Mouse (Mus musculus) hindbrain, postnatal 0 days (tissue): ENCODE results near the gene Asnsd1. TPM values are rescaled to one million over a fixed set of nuclear protein-coding genes. Genes with fewer than 3 reads are reported as not detected.
"Not testable (repeated sequence)": the region's sequence is repeated elsewhere in the genome, so short reads cannot be mapped to it uniquely, and the experiment has no call there.

Experiments used
- ATAC-seq: fragments of 200-750 bp; cut with Nextera tagmentation; 2 replicates; pipeline ENCODE4 v1.8.0; 2017; ENCODE audit warnings: mild to moderate bottlenecking, moderate TSS enrichment, moderate library complexity
- DNase-seq: peaks from one replicate; pipeline ENCODE4 v3.0.0-alpha.2; 2015; ENCODE audit warnings: low spot score
- H3K27ac ChIP-seq: fragments of 300-500 bp; sonication (generic); 2 replicates; pipeline ENCODE4 v1.5.1; 2014; ENCODE audit warnings: mild to moderate bottlenecking
- H3K27me3 ChIP-seq: fragments of 300-500 bp; sonication (generic); 2 replicates; pipeline ENCODE4 v1.6.1; 2014; ENCODE audit warnings: low read length, mixed read lengths; ENCODE audit not compliant: insufficient read depth
- H3K36me3 ChIP-seq: fragments of 300-500 bp; sonication (generic); 2 replicates; pipeline ENCODE4 v1.6.1; 2014; ENCODE audit warnings: low read length, mixed read lengths; ENCODE audit not compliant: insufficient read depth
- H3K4me1 ChIP-seq: fragments of 300-500 bp; sonication (generic); 2 replicates; pipeline ENCODE4 v1.6.1; 2014; ENCODE audit warnings: antibody characterized with exemption, low read length, mixed read lengths; ENCODE audit not compliant: insufficient read depth
- H3K4me2 ChIP-seq: fragments of 300-500 bp; sonication (generic); 2 replicates; pipeline ENCODE4 v1.6.1; 2014; ENCODE audit warnings: low read depth, mild to moderate bottlenecking, low read length, moderate library complexity, mixed read lengths
- H3K4me3 ChIP-seq: fragments of 300-500 bp; sonication (generic); 2 replicates; pipeline ENCODE4 v1.5.1; 2014; ENCODE audit warnings: low read length
- H3K9ac ChIP-seq: fragments of 300-500 bp; sonication (generic); replicated peaks from 2 replicates; pipeline ENCODE4 v1.6.1; 2014; ENCODE audit warnings: mild to moderate bottlenecking, low read length, moderate library complexity, mixed read lengths
- H3K9me3 ChIP-seq: fragments of 300-500 bp; sonication (generic); 2 replicates; pipeline ENCODE4 v1.6.1; 2016; ENCODE audit warnings: low read length, mixed read lengths
- CTCF ChIP-seq: IDR thresholded peaks from 2 replicates; pipeline ENCODE4 v1.5.1; 2016; ENCODE audit warnings: antibody characterized with exemption, control low read depth, low read depth
- WGBS: fragments of 180-500 bp; shearing (Covaris S2); extraction: QIAGEN DNeasy Blood & Tissue Kit; methylation state at CpG from one replicate; pipeline ENCODE4 v1.1.7; 2014; 5-methylcytosine and 5-hydroxymethylcytosine counted together
- polyA plus RNA-seq: library from polyadenylated mRNA; unstranded; fragments of >200 nt; fragmentation: Nextera tagmentation; extraction: Ambion mirVana; gene quantifications from 2 replicates; pipeline ENCODE4 v1.2.1, GENCODE M21; 2015
- total RNA-seq: library from RNA; depleted of rRNA; stranded (reverse); fragments of >200 nt; gene quantifications from 2 replicates; pipeline ENCODE4 v1.2.3, GENCODE M21; 2014; rRNA removed

Gene Asnsd1
- total RNA-seq (26.2 and 27.9 TPM in 2 replicates), polyA plus RNA-seq (47.6 and 50.3 TPM in 2 replicates)

- H3K27ac ChIP-seq: peak within 1 kb of the TSS; percentile 89
- peak within 1 kb of the TSS; percentile 60 for H3K4me2 ChIP-seq
- DNase-seq (peak; percentile 98), ATAC-seq (peak; percentile 100)
- H3K9me3 ChIP-seq: no peaks in the 10 kb centered on the region
- no peaks in the 10 kb centered on the region for H3K4me1 ChIP-seq
- peak; percentile 72 for TF ChIP-seq CTCF
- peak within 1 kb of the TSS; percentile 89 for H3K4me3 ChIP-seq
- H3K36me3 ChIP-seq: peaks cover 7% of the 10 kb centered on the region
- H3K9ac ChIP-seq: peak within 1 kb of the TSS; percentile 89
- no peaks in the 10 kb centered on the region for H3K27me3 ChIP-seq
- under 1% methylated on average over 44 of the region's 44 CpGs for WGBS
Measured at GRCm38 (mm10) chr1:53352327-53353261, at the start of gene Asnsd1, which contains the start of the genes Asdurf and Gm28551. Asnsd1 (minus strand) TSS chr1:53352752. Asdurf (minus strand) TSS chr1:53352619. Gm28551 (minus strand) TSS chr1:53352667.

GRCm38 (mm10) chr1:53393936-53394760 lies 41.6 kb upstream of the Asnsd1 start:
- DNase-seq, ATAC-seq, H3K36me3 ChIP-seq, H3K27me3 ChIP-seq, H3K27ac ChIP-seq, H3K9me3 ChIP-seq, H3K9ac ChIP-seq, H3K4me3 ChIP-seq, H3K4me1 ChIP-seq: not testable (repeated sequence)
- peak overlapping the region; percentile 31; the same call in 1 of the 2 replicates for H3K4me2 ChIP-seq
- 34% methylated on average over 21 of the region's 21 CpGs for WGBS

GRCm38 (mm10) chr1:53388762-53389161 lies 36.2 kb upstream of the Asnsd1 start:
- ATAC-seq (no peak), DNase-seq (no peak)
- Histone ChIP-seq H3K27me3 (no peaks in the 10 kb centered on the region), H3K36me3 (no peaks in the 10 kb centered on the region), H3K4me3 (no peak overlapping the region), H3K4me2 (no peak overlapping the region), H3K9me3 (no peaks in the 10 kb centered on the region), H3K9ac (no peak overlapping the region), H3K27ac (no peak overlapping the region), H3K4me1 (no peaks in the 10 kb centered on the region)
- no peak for TF ChIP-seq CTCF
- WGBS: 85% methylated on average over 10 of the region's 14 CpGs

GRCm38 (mm10) chr1:53384085-53384688 lies 31.6 kb upstream of the Asnsd1 start:
- Histone ChIP-seq H3K9ac (no peak overlapping the region), H3K36me3 (no peaks in the 10 kb centered on the region), H3K4me1 (no peaks in the 10 kb centered on the region), H3K4me2 (no peak overlapping the region), H3K27me3 (no peaks in the 10 kb centered on the region), H3K9me3 (no peaks in the 10 kb centered on the region), H3K4me3 (no peak overlapping the region), H3K27ac (no peak overlapping the region)
- DNase-seq: no peak
- WGBS: 80% methylated on average over 6 of the region's 6 CpGs
- ATAC-seq: no peak
- TF ChIP-seq CTCF: no peak

GRCm38 (mm10) chr1:53377731-53378130 lies 25.2 kb upstream of the Asnsd1 start:
- Histone ChIP-seq H3K4me3 (no peak overlapping the region), H3K36me3 (no peaks in the 10 kb centered on the region), H3K27me3 (no peaks in the 10 kb centered on the region), H3K9ac (no peak overlapping the region), H3K4me1 (no peaks in the 10 kb centered on the region), H3K9me3 (no peaks in the 10 kb centered on the region), H3K27ac (no peak overlapping the region), H3K4me2 (no peak overlapping the region)
- ATAC-seq (no peak), DNase-seq (no peak)
- TF ChIP-seq CTCF: no peak
- 61% methylated on average over 3 of the region's 3 CpGs for WGBS

GRCm38 (mm10) chr1:53375965-53376364 lies 23.4 kb upstream of the Asnsd1 start:
- H3K27me3 ChIP-seq: not testable (repeated sequence)

More at GRCm38 (mm10) chr1:53375965-53376364, 23.4 kb upstream of the Asnsd1 start:
- WGBS: 63% methylated on average over 2 of the region's 2 CpGs
- H3K4me3 ChIP-seq, H3K27ac ChIP-seq, H3K4me1 ChIP-seq, H3K9ac ChIP-seq, ATAC-seq, DNase-seq, H3K9me3 ChIP-seq, H3K4me2 ChIP-seq, H3K36me3 ChIP-seq: not testable (repeated sequence)
